Mouse (Mus musculus): ENCODE measurements around the gene Akap9. TPM values are rescaled to one million over a fixed set of nuclear protein-coding genes. Genes with fewer than 3 reads are reported as not detected.

Gene Akap9
- total RNA-seq, 2 experiments from 2014 or later = 46.7 to 47.5 TPM

DNA sequence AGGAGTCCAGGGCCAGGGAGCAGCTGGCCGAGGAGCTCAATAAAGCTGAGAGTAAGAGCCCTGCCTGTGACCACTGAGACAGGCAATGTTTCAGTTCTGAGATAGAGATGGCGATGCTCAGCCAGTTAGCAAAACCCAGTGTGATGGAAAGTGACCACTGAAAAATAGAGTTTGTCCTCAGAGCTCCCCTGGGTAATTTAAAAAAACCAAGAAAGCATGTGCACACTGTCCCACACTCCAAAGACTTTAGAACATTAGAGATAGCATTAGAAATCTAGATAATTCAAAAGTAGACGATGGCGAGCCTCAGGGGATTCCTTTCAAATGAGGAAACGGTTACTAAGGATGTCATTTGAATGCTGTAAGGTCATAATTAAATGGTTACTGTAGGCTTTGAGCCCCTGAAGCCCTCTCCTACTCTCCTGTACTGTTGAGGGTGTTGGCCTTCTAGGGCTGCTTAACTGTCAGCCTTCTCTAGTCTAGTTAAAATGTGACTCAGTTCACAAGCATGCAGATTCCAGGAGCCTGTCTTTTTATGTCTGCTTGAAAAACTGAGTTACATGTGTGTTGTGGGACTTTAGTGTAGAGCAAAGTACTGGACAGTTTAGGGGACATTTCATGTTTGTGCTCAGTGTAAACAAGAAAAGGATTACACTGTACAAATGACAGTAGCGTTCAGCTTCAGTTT is 100.8 kb downstream of the Akap9 start:
- intact Hi-C loops (cut with DNase I) = no loop called here
- DNase-seq = no peak

DNA sequence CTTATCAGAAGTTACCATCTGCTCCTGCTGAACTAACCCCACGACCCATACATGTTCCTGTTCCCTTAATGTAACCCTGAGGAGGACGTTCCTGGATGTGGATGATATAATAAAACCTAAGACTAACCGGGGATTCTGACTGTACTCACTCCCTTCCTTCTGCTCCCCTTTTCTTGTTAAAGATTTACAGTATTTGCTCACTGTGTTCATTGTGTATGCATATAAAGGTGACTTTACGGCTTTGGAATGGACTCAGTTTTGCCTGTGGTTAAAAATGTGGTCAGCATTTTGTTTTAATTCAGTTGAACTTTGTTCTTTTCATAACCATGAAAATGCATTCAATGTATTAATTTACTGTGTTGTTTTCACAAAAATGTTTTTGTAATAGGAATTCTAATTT is 104.0 kb downstream of the Akap9 start:
- no peak for DNase-seq
- intact Hi-C loops (cut with DNase I) = no loop called here

GRCm38 (mm10) chr5:4036686-4037085 is 108.8 kb downstream of the Akap9 start:
- intact Hi-C loops (cut with DNase I) = no loop called here
- DNase-seq = no peak

DNA sequence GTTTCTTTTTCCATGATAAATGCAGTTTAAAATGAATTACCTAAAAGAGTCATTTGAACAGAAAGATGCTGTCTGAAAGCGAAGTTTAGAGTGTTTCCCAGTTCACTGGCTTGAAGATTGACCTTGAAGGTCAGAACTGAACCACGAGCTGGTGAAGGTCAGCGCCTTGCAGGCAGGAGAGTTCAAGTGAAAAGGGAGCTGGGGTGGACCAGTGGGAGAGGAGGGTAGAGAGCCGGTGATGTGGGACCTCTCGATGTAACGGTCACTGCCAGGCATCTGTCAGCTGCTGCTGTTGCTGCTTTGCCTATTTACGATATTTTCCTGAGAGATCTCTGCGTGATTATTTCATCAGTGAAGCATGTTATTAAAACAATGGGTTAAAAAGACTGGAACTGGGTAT is 111.5 kb downstream of the Akap9 start:
- intact Hi-C loops (cut with DNase I) = no loop called here
- DNase-seq = no peak

GRCm38 (mm10) chr5:4040372-4040771 is 112.5 kb downstream of the Akap9 start:
- intact Hi-C loops (cut with DNase I) = no loop called here

DNA sequence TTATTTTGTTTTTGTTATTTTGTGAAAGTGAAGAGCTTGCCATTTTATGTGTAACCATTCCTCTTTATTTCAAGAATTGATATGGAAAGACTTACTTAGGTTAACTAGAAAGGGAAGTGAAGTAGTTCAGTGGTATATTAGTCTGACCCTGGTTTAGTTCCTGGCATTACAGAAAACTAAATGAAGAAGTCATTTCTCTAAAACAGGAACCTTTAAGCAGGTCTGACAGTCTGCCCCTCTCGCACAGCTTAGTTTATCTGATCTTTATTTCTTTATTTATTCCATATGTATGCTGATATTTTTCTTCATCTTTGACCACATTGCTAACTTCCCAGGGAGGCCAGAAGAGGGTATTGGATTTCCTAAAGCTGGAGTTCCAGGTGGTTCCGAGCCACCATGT is 113.1 kb downstream of the Akap9 start:
- no peak for DNase-seq
- intact Hi-C loops (cut with DNase I) = no loop called here

More at GRCm38 (mm10) chr5:4040372-4040771, 112.5 kb downstream of the Akap9 start:
- no peak for DNase-seq

DNA sequence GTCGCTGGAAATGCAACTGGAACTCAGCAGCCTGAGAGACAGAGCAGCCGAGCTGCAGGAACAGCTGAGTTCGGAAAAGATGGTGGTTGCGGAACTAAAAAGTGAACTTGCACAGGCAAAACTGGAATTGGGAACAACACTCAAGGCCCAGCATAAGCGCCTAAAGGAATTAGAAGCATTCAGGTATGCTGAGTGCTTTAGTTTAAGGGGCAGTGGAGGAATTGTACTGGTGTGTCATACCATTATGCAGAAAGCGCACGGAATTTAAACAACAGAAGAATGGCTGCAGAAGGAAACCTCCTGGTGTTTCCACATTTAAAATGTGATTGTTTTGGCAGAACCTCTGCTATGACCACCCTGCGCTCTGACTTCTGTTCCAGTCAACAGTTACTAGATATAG is 132.5 kb downstream of the Akap9 start:
- DNase-seq = no peak
- intact Hi-C loops (cut with DNase I) = no loop called here

GRCm38 (mm10) chr5:4066476-4067115 is 138.7 kb downstream of the Akap9 start:
- intact Hi-C loops (cut with DNase I) = no loop called here
- no peak for DNase-seq

DNA sequence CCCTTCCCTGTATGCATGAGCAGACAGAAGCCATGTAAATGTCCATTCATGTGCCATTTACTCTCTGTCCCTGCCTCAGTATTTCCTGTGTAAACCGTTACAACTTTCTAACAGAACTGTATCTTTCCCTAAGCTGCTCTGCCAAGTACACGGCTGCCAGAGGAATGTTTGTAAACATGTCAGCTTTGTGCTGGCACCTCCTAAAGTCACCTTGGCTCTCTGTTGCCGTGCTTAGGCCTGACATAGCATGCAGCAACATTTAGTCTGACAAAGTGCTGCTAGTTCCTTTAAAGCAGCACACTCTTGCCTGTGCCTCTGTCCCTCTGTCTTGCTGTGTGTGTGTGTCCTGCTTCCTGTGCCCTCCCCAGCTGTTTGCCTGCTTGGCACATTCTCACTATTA is 139.3 kb downstream of the Akap9 start:
- intact Hi-C loops (cut with DNase I) = no loop called here
- peak in 1 of 2 experiments; percentile 49 for DNase-seq

- intact Hi-C loops (cut with DNase I) = no loop called here
- DNase-seq = no peak
Observed at GRCm38 (mm10) chr5:4079086-4079485, 151.2 kb downstream of the Akap9 start.

GRCm38 (mm10) chr5:4080861-4081260 is 153.0 kb downstream of the Akap9 start:
- intact Hi-C loops (cut with DNase I) = no loop called here
- DNase-seq = no peak

GRCm38 (mm10) chr5:4081513-4081912 is 153.7 kb downstream of the Akap9 start:
- intact Hi-C loops (cut with DNase I) = no loop called here
- no peak for DNase-seq

DNA sequence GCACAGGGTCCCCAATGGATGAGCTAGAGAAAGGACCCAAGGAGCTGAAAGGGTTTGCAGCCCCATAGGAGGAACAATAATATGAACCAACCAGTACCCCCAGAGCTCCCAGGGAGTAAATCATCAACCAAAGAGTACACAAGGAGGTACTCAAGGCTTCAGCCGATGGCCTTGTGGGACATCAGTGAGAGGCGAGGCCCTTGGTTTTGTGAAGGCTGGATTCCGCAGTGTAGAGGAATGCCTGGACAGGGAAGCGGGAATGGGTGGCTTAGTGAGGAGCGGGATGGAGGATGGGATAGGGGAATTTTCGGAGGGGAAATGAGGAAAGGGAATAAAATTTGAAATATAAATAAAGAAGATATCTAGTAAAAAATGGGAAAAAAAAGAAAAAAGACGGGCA is 157.1 kb downstream of the Akap9 start:
- intact Hi-C loops (cut with DNase I) = no loop called here
- DNase-seq = no peak

- intact Hi-C loops (cut with DNase I) = no loop called here
- DNase-seq = no peak
Observed at GRCm38 (mm10) chr5:4086309-4086708, 158.5 kb downstream of the Akap9 start.

DNA sequence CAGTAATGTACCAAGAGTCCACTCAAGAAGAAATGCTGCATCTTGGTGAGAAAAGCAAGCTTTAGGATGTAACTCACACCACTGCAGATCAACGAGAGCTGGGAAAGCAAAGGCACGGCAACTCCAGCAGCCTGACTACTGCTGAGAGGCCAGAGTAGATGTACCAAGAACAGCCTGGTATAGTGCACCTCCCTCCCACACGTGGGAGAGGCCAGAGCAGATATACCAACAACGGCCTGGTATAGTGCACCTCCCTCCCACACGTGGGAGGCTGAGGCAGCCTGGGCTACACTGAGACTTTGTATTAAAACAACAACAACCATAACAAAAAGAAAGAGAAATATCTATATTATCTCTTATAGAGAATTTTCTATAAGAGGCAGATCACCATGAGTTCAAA is 160.3 kb downstream of the Akap9 start:
- intact Hi-C loops (cut with DNase I) = no loop called here
- DNase-seq = no peak

- intact Hi-C loops (cut with DNase I) = no loop called here
- no peak for DNase-seq
Observed at GRCm38 (mm10) chr5:4094471-4094870, 166.6 kb downstream of the Akap9 start.

- DNase-seq = no peak
- intact Hi-C loops (cut with DNase I) = no loop called here
Observed at GRCm38 (mm10) chr5:4101031-4101430, 173.2 kb downstream of the Akap9 start.

- intact Hi-C loops (cut with DNase I) = no loop called here
- DNase-seq = no peak
Observed at GRCm38 (mm10) chr5:4101770-4102169, 173.9 kb downstream of the Akap9 start.

DNA sequence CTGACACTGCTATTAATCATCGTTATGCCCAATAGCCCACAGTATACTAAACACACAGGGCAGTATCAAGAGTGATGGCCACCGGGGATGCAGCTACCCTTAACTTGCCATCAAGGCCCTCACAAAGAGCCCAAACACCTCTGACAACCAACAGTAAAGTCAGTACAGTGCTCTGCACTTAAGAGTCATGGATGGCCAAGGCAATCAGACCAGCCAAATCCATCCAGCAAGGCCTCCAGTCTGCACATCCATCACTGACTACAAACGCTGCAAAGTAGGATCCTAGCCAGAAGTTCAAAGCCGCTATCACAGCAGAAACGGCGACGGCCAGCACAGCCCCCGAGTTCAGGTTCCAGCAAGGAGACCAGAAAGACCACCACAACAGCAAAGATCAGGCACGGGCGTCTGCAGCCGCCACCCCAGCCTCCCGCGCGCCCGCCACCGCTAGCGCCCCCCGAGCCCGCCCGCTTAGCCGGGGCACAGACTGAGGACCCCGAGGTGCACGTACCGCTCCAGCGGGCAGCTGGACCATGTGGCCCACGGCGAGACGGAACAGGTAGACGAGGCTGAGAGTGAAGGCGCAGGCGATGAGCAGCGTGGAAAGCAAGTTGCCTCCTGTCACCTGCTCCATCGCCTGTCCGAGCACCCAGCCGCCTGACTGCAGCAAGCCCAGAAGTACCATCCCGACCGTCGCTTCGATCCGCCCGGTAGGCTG is 175.9 kb downstream of the Akap9 start:
- DNase-seq = no peak
- intact Hi-C loops (cut with DNase I) = no loop called here

- intact Hi-C loops (cut with DNase I) = loop anchor here (5.0 kb wide), 1 partner anchor 88 kb away; the partner anchor contains the start of gene Mterf1b
- DNase-seq = peak; percentile 88 to 89
Observed at GRCm38 (mm10) chr5:4104341-4105040, 176.6 kb downstream of the Akap9 start, which contains the start of gene Cyp51. TSS of gene Cyp51 (minus strand) at chr5:4104746.

GRCm38 (mm10) chr5:4105651-4106186 is 177.9 kb downstream of the Akap9 start:
- intact Hi-C loops (cut with DNase I) = loop anchor here (5.0 kb wide), 1 partner anchor 87 kb away; the partner anchor contains the start of gene Mterf1b
- DNase-seq = no peak
